Mouse (Mus musculus) brain, embryonic 18.5 days (tissue): ENCODE measurements around the gene Vmn2r36.
"Not testable (repeated sequence)": the region's sequence is repeated elsewhere in the genome, so short reads cannot be mapped to it uniquely, and the experiment has no call there.

Experiments used
- DNase-seq: peaks from one replicate; pipeline ENCODE4 v3.0.0-alpha.2; 2012; ENCODE audit warnings: low read depth, low spot score

Gene Vmn2r36

GRCm38 (mm10) chr7:7902395-7902794, at the start of gene Vmn2r36:
TSS of gene Vmn2r36 (minus strand) at chr7:7902495.
- DNase-seq, result not testable (repeated sequence)
